Mouse (Mus musculus): ENCODE data around the gene Rfx7. TPM values are rescaled to one million over a fixed set of nuclear protein-coding genes. Genes with fewer than 3 reads are reported as not detected.

The Rfx7 gene
- polyA plus RNA-seq, 1 experiment from 2014 or later: 12.6 TPM

- 88% methylated on average over 3 of the region's 3 CpGs for WGBS
- Histone ChIP-seq H3K27me3 (replicated peaks; ENCODE audit: control insufficient read depth, insufficient read depth, low read length) (no peaks in the 10 kb centered on the region), H3K36me3 (ENCODE audit: control insufficient read depth, insufficient read depth, low read length) (peaks cover 49% of the 10 kb centered on the region)
Observed at GRCm38 (mm10) chr9:72618037-72618436, 86.0 kb downstream of the Rfx7 start.

GRCm38 (mm10) chr9:72623605-72624004, 91.6 kb downstream of the Rfx7 start:
- no peak for ATAC-seq (ENCODE audit: low read depth)
- DNase-seq (ENCODE audit: low spot score): no peak
- 87% methylated on average over 1 of the region's 1 CpGs for WGBS
- H3K27ac ChIP-seq (replicated peaks; ENCODE audit: low read depth, low read length): no peak overlapping the region
- H3K4me2 ChIP-seq (ENCODE audit: low read depth, low read length): no peak overlapping the region
- H3K27me3 ChIP-seq (replicated peaks; ENCODE audit: control insufficient read depth, insufficient read depth, low read length): no peaks in the 10 kb centered on the region
- no peak overlapping the region for H3K9ac ChIP-seq (ENCODE audit: low read depth, low read length)
- H3K4me1 ChIP-seq (ENCODE audit: control insufficient read depth, insufficient read depth, low read length): peaks cover 14% of the 10 kb centered on the region
- H3K36me3 ChIP-seq (ENCODE audit: control insufficient read depth, insufficient read depth, low read length): peaks cover 30% of the 10 kb centered on the region
- no peaks in the 10 kb centered on the region for H3K9me3 ChIP-seq (ENCODE audit: control insufficient read depth, low read length)
- no peak overlapping the region for H3K4me3 ChIP-seq (ENCODE audit: low read depth, low read length)

More at GRCm38 (mm10) chr9:72618037-72618436, 86.0 kb downstream of the Rfx7 start:
- Histone ChIP-seq H3K4me1 (ENCODE audit: control insufficient read depth, insufficient read depth, low read length) (no peaks in the 10 kb centered on the region), H3K9ac (ENCODE audit: low read depth, low read length) (no peak overlapping the region), H3K4me2 (ENCODE audit: low read depth, low read length) (no peak overlapping the region), H3K4me3 (ENCODE audit: low read depth, low read length) (no peak overlapping the region), H3K9me3 (ENCODE audit: control insufficient read depth, low read length) (no peaks in the 10 kb centered on the region), H3K27ac (replicated peaks; ENCODE audit: low read depth, low read length) (no peak overlapping the region)
- ATAC-seq (ENCODE audit: low read depth): no peak
- DNase-seq (ENCODE audit: low spot score): no peak

GRCm38 (mm10) chr9:72627598-72627997, 95.6 kb downstream of the Rfx7 start:
- H3K9ac ChIP-seq (ENCODE audit: low read depth, low read length): no peak overlapping the region
- H3K27me3 ChIP-seq (replicated peaks; ENCODE audit: control insufficient read depth, insufficient read depth, low read length): no peaks in the 10 kb centered on the region
- no peaks in the 10 kb centered on the region for H3K9me3 ChIP-seq (ENCODE audit: control insufficient read depth, low read length)
- no peak for ATAC-seq (ENCODE audit: low read depth)
- no peak overlapping the region for H3K4me2 ChIP-seq (ENCODE audit: low read depth, low read length)
- no peak for DNase-seq (ENCODE audit: low spot score)
- H3K36me3 ChIP-seq (ENCODE audit: control insufficient read depth, insufficient read depth, low read length): peaks cover 12% of the 10 kb centered on the region; the same call in 1 of the 2 replicates
- WGBS: 39% methylated on average over 1 of the region's 1 CpGs
- no peak overlapping the region for H3K4me3 ChIP-seq (ENCODE audit: low read depth, low read length)
- H3K4me1 ChIP-seq (ENCODE audit: control insufficient read depth, insufficient read depth, low read length): peaks cover 17% of the 10 kb centered on the region
- H3K27ac ChIP-seq (replicated peaks; ENCODE audit: low read depth, low read length): no peak overlapping the region

- peak; percentile 89 for DNase-seq (ENCODE audit: low spot score)
- peaks cover 7% of the 10 kb centered on the region; the same call in 1 of the 2 replicates for H3K36me3 ChIP-seq (ENCODE audit: control insufficient read depth, insufficient read depth, low read length)
Observed at GRCm38 (mm10) chr9:72628591-72628990, 96.6 kb downstream of the Rfx7 start.

GRCm38 (mm10) chr9:72632198-72632597, 100.2 kb downstream of the Rfx7 start:
- WGBS: 48% methylated on average over 1 of the region's 1 CpGs
- Histone ChIP-seq H3K4me2 (ENCODE audit: low read depth, low read length) (no peak overlapping the region), H3K27ac (replicated peaks; ENCODE audit: low read depth, low read length) (no peak overlapping the region), H3K36me3 (ENCODE audit: control insufficient read depth, insufficient read depth, low read length) (no peaks in the 10 kb centered on the region), H3K9ac (ENCODE audit: low read depth, low read length) (no peak overlapping the region), H3K9me3 (ENCODE audit: control insufficient read depth, low read length) (no peaks in the 10 kb centered on the region), H3K4me1 (ENCODE audit: control insufficient read depth, insufficient read depth, low read length) (peaks cover 13% of the 10 kb centered on the region), H3K27me3 (replicated peaks; ENCODE audit: control insufficient read depth, insufficient read depth, low read length) (no peaks in the 10 kb centered on the region), H3K4me3 (ENCODE audit: low read depth, low read length) (no peak overlapping the region)
- ATAC-seq (ENCODE audit: low read depth): no peak
- DNase-seq (ENCODE audit: low spot score): no peak

More at GRCm38 (mm10) chr9:72628591-72628990, 96.6 kb downstream of the Rfx7 start:
- H3K4me3 ChIP-seq (ENCODE audit: low read depth, low read length): no peak overlapping the region
- WGBS: 14% methylated on average over 2 of the region's 2 CpGs
- no peak overlapping the region for H3K4me2 ChIP-seq (ENCODE audit: low read depth, low read length)
- no peaks in the 10 kb centered on the region for H3K27me3 ChIP-seq (replicated peaks; ENCODE audit: control insufficient read depth, insufficient read depth, low read length)
- peak overlapping the region; percentile 4; the same call in 1 of the 2 replicates for H3K27ac ChIP-seq (replicated peaks; ENCODE audit: low read depth, low read length)
- peaks cover 17% of the 10 kb centered on the region for H3K4me1 ChIP-seq (ENCODE audit: control insufficient read depth, insufficient read depth, low read length)
- H3K9ac ChIP-seq (ENCODE audit: low read depth, low read length): no peak overlapping the region
- peak; percentile 84 for ATAC-seq (ENCODE audit: low read depth)
- no peaks in the 10 kb centered on the region for H3K9me3 ChIP-seq (ENCODE audit: control insufficient read depth, low read length)

- no peak overlapping the region for H3K4me3 ChIP-seq (ENCODE audit: low read depth, low read length)
- no peak overlapping the region for H3K4me2 ChIP-seq (ENCODE audit: low read depth, low read length)
- DNase-seq (ENCODE audit: low spot score) (peak; percentile 82), ATAC-seq (ENCODE audit: low read depth) (no peak)
- 0 out of 2 replicates have a peak, but pooled peaks cover 8% of the 10 kb centered on the region for H3K4me1 ChIP-seq (ENCODE audit: control insufficient read depth, insufficient read depth, low read length)
- H3K27me3 ChIP-seq (replicated peaks; ENCODE audit: control insufficient read depth, insufficient read depth, low read length): no peaks in the 10 kb centered on the region
- no peaks in the 10 kb centered on the region for H3K36me3 ChIP-seq (ENCODE audit: control insufficient read depth, insufficient read depth, low read length)
- H3K9ac ChIP-seq (ENCODE audit: low read depth, low read length): no peak overlapping the region
- H3K27ac ChIP-seq (replicated peaks; ENCODE audit: low read depth, low read length): no peak overlapping the region
- no peaks in the 10 kb centered on the region for H3K9me3 ChIP-seq (ENCODE audit: control insufficient read depth, low read length)
Observed at GRCm38 (mm10) chr9:72635134-72635533, 103.1 kb downstream of the Rfx7 start.

GRCm38 (mm10) chr9:72636547-72636946, 104.5 kb downstream of the Rfx7 start:
- no peak overlapping the region for H3K9ac ChIP-seq (ENCODE audit: low read depth, low read length)
- H3K4me3 ChIP-seq (ENCODE audit: low read depth, low read length): no peak overlapping the region
- peaks cover 21% of the 10 kb centered on the region for H3K4me1 ChIP-seq (ENCODE audit: control insufficient read depth, insufficient read depth, low read length)
- H3K4me2 ChIP-seq (ENCODE audit: low read depth, low read length): no peak overlapping the region
- H3K9me3 ChIP-seq (ENCODE audit: control insufficient read depth, low read length): no peaks in the 10 kb centered on the region
- 86% methylated on average over 7 of the region's 7 CpGs for WGBS
- no peaks in the 10 kb centered on the region for H3K27me3 ChIP-seq (replicated peaks; ENCODE audit: control insufficient read depth, insufficient read depth, low read length)
- H3K27ac ChIP-seq (replicated peaks; ENCODE audit: low read depth, low read length): no peak overlapping the region
- DNase-seq (ENCODE audit: low spot score) (no peak), ATAC-seq (ENCODE audit: low read depth) (no peak)
- H3K36me3 ChIP-seq (ENCODE audit: control insufficient read depth, insufficient read depth, low read length): no peaks in the 10 kb centered on the region

GRCm38 (mm10) chr9:72637243-72637642, 105.2 kb downstream of the Rfx7 start:
- H3K27ac ChIP-seq (replicated peaks; ENCODE audit: low read depth, low read length): no peak overlapping the region
- no peak overlapping the region for H3K9ac ChIP-seq (ENCODE audit: low read depth, low read length)
- no peaks in the 10 kb centered on the region for H3K36me3 ChIP-seq (ENCODE audit: control insufficient read depth, insufficient read depth, low read length)
- H3K27me3 ChIP-seq (replicated peaks; ENCODE audit: control insufficient read depth, insufficient read depth, low read length): no peaks in the 10 kb centered on the region
- H3K9me3 ChIP-seq (ENCODE audit: control insufficient read depth, low read length): no peaks in the 10 kb centered on the region
- DNase-seq (ENCODE audit: low spot score) (no peak), ATAC-seq (ENCODE audit: low read depth) (no peak)
- H3K4me1 ChIP-seq (ENCODE audit: control insufficient read depth, insufficient read depth, low read length): peaks cover 21% of the 10 kb centered on the region
- no peak overlapping the region for H3K4me2 ChIP-seq (ENCODE audit: low read depth, low read length)
- H3K4me3 ChIP-seq (ENCODE audit: low read depth, low read length): no peak overlapping the region
- WGBS: 73% methylated on average over 8 of the region's 8 CpGs
